Mouse (Mus musculus) Muller cell, postnatal 12 days (primary cell): Measurements from ENCODE around the gene Nln.

Experiments used
- DNase-seq: peaks from one replicate; pipeline ENCODE4 v3.0.0-alpha.2; 2015; ENCODE audit errors: inconsistent ontology term

Nln gene

GRCm38 (mm10) chr13:104015246-104016105 lies 93.9 kb downstream of the Nln start:
- peak; percentile 87 for DNase-seq

- no peak for DNase-seq
Observed at GRCm38 (mm10) chr13:104014038-104014437, 95.4 kb downstream of the Nln start.

GRCm38 (mm10) chr13:104013380-104013779 lies 96.0 kb downstream of the Nln start:
- DNase-seq, result no peak

DNA sequence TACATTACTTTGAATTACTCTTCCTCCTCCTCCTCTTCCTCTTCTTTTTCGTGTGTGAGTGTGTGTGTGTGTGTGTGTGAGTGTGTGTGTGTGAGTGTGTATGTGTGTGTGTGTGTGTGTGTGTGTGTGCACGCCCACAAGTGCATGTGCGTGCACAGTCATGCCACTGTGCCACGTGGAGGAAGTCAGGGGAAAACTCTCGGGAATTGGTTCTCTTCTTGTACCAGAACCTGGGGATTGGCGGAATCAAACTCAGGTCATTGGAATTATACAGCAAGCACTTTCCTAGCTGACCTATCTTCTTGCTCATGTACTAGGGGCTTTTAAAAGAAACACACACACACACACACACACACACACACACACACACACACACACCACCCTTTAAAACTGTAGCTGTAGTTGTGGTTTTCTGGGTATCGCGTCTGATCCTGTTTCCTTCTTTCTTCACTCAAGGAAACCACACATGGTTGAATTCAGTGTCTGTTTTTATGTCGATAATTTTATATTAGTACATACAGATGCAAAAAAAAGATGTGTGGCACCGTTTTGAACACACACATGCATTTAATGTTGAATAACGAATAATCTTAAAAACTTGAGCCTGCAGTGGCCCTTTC lies 97.1 kb downstream of the Nln start:
- no peak for DNase-seq

GRCm38 (mm10) chr13:104011289-104011688 lies 98.1 kb downstream of the Nln start:
- no peak for DNase-seq

GRCm38 (mm10) chr13:104005231-104005845 lies 104.1 kb downstream of the Nln start:
- DNase-seq, result peak; percentile 66

GRCm38 (mm10) chr13:103994085-103994455 lies 115.3 kb downstream of the Nln start:
- no peak for DNase-seq

DNA sequence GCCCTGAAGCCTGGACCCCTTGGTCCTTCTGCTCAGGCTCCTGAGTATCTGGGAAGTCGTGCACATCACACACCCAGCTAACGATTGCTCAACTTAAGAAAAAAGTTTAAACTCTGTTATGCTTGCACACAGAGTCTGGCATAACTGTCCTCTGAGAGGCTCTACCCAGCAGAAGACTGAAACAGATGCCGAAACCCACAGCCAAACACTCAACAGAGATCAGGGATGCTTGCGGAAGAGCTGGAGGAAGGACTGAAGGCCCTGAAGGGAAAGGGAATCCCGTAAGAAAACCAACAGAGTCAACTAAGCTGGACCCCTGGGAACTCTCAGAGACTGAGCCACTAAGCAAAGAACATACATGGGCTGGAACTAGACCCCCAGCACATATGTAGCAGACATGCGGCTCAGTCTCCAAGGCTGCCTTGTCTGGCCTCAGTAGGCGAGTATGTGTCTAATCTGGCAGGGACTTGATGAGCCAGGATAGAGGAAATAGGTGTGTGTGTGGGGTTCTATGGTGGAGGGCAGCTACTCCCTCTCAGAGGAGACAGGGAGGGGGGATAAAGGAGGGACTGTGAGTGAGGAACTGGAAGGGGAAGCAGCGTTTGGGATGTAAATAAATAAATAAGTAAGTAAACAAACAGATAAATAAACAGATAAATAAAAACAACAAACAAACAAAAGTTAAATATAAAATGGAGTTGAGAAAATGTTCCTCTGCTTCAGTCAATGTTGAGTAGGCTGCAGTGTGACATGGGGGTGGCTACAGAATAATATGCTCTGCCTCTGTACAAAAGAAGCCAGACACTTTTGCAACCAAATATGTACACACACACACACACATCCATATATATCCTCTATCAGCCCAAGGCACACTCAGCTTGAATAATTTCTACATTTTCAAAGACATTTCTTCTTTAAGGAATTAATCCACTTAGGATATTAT lies 116.0 kb downstream of the Nln start:
- DNase-seq, result no peak

- peak; percentile 36 for DNase-seq
Observed at GRCm38 (mm10) chr13:103986660-103987059, 122.8 kb downstream of the Nln start.

DNA sequence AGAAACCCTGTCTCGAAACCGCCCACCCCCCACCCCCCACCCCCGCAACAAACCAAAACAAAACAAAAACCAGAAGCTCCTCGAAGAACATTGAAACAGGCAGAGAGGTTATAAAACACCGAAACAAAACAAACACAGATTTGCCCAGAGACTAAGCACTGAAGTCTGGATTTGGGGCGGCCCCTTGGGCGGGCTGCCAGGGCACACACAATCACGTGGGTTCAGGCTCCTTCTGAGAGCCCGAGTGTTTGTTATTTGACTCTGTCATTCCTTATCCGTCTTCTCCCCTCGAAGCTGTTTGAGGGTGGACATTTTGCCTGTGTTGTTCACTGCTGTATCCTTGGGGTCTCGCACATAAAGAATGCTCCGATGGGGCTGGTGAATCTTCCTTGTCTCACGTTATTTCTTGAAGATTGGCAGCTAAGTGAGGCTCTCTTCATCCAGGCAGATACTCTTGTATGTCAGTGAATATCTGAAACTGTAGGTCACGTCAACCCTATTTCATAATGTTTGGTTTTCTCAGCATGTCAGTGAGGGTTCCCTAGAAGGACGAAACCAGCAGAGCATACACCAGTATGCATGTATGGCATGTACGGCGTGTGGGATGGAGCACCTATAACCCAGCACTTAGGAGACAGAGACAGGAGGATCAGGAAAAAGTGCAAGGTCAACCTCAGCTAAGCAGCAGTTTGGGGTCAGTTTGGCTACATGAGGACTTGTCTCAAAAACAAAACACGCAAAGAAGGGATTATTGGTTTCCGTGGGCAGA lies 123.7 kb downstream of the Nln start:
- DNase-seq, result no peak

DNA sequence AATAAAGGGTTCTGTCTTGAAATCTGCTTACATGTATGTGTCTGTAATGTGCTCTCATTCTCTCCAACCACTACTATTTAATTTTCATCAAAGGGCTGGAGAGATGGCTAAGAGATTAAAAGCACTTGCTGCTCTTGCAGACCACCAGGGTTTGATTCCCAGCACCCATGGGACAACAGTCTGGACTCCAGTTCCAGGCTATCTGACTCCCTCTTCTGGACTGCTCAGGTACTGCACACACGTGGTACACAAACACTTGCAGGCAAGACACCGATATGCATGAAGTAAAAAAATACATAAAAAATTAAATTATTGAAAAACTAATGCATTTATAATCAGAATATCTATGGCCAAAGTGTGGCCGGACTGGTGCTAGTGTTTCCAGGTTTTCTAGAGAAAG lies 127.0 kb downstream of the Nln start:
- DNase-seq, result no peak

DNA sequence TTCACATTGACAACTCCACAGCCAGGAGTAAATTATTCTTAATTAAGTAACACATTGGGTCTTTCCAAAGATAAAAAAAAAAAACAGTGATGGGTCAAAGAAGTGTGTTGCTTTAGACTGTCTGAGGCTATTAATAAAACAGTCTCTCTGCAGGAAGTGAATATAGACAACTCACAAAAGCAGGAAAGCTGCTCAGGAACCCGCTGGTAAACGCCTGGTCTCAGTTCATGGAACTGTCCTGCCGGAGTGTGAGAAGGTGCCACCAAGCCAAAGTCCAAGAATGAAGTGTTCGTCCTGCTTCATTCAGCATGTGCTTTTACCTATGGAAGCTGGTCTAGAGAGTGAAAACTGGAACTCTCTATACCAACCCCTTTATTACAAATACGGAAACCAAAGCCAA lies 129.0 kb downstream of the Nln start:
- no peak for DNase-seq

DNA sequence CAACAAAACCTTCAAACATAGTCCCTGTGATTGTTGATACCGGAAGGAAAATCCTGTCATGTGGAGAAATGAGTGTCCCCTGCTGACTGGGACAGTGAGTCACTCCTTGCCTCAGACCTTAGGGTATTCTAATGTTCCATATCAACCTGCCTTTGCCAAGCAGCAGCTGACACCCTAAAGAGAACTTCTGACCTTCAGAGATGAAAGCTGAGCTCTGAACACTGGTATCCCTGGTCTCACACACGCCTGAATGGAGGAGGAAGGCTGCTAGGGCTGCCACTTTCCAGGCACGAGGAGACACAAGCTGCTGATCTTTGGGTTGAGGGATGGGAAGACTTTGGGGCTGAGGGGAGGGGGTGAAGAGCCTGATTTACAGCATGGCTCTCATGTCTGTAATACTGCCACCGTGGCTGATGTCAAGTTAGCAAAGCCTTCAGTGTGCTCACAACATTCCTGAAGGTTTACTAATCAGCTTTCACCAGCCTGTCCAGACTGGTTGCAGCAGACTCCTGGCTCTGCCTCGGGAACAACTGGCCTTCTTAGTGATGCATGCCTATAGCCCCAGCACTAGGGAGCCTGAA lies 131.0 kb downstream of the Nln start:
- peak; percentile 84 for DNase-seq

DNA sequence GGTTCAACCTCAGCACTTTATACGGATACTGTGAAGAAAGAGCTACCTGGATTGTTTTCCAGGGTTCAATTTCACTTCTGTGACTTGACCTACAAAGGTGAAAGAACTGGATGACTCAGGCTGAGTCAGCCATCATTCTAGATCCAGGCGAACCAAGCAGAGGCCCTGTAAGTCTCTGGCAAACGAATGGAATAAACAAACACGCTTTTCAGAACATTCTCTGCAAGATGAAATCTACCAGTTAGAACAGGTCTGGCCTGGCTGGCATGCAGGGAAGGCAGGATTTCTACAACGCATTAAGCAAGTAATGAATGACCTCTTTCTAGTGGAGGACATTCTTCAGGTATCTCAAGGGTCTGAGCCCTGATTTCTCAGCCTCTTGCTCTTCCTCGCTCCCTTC lies 131.6 kb downstream of the Nln start:
- peak; percentile 42 for DNase-seq

GRCm38 (mm10) chr13:103976181-103976724 lies 133.2 kb downstream of the Nln start:
- no peak for DNase-seq

GRCm38 (mm10) chr13:103975101-103975500 lies 134.3 kb downstream of the Nln start:
- no peak for DNase-seq

GRCm38 (mm10) chr13:103973977-103974376 lies 135.4 kb downstream of the Nln start:
- no peak for DNase-seq
